Mouse (Mus musculus): ENCODE data around the gene Aip.

The Aip gene

GRCm38 (mm10) chr19:4108535-4108934, 17.1 kb downstream of the Aip start:
- no peak for DNase-seq

- no peak for DNase-seq
Measured at GRCm38 (mm10) chr19:4106654-4107053, 19.0 kb downstream of the Aip start.

- no peak for DNase-seq
Measured at GRCm38 (mm10) chr19:4104675-4105194, 20.9 kb downstream of the Aip start.

GRCm38 (mm10) chr19:4103792-4104191, 21.9 kb downstream of the Aip start:
- no peak for DNase-seq

GRCm38 (mm10) chr19:4103294-4103693, 22.4 kb downstream of the Aip start:
- DNase-seq: no peak

GRCm38 (mm10) chr19:4102626-4103025, 23.0 kb downstream of the Aip start:
- no peak for DNase-seq

- DNase-seq: no peak
Measured at GRCm38 (mm10) chr19:4102049-4102448, 23.6 kb downstream of the Aip start.

GRCm38 (mm10) chr19:4101466-4101865, 24.2 kb downstream of the Aip start:
- DNase-seq: no peak

- DNase-seq: peak; percentile 47
Measured at GRCm38 (mm10) chr19:4100718-4101261, 24.9 kb downstream of the Aip start.

GRCm38 (mm10) chr19:4099837-4100717, 25.6 kb downstream of the Aip start, which contains the start of gene Pitpnm1:
Pitpnm1 (plus strand) TSS chr19:4099998.
- peak; percentile 87 for DNase-seq

- peak; percentile 95 for DNase-seq
Measured at GRCm38 (mm10) chr19:4099056-4099455, 26.6 kb downstream of the Aip start.

GRCm38 (mm10) chr19:4098426-4098825, 27.2 kb downstream of the Aip start:
- no peak for DNase-seq

- peak; percentile 90 for DNase-seq
Measured at GRCm38 (mm10) chr19:4097441-4097825, 28.2 kb downstream of the Aip start.

- DNase-seq: peak; percentile 99
Measured at GRCm38 (mm10) chr19:4096642-4097440, 28.8 kb downstream of the Aip start, which contains the start of gene Cdk2ap2. Cdk2ap2 (plus strand) TSS chr19:4097182.

- DNase-seq: no peak
Measured at GRCm38 (mm10) chr19:4095802-4096201, 29.9 kb downstream of the Aip start.

GRCm38 (mm10) chr19:4094774-4095303, 30.8 kb downstream of the Aip start:
- no peak for DNase-seq

GRCm38 (mm10) chr19:4094348-4094747, 31.3 kb downstream of the Aip start:
- DNase-seq: no peak

GRCm38 (mm10) chr19:4093772-4094171, 31.9 kb downstream of the Aip start:
- no peak for DNase-seq

GRCm38 (mm10) chr19:4092750-4093149, 32.9 kb downstream of the Aip start:
- no peak for DNase-seq

GRCm38 (mm10) chr19:4091383-4091782, 34.3 kb downstream of the Aip start:
- no peak for DNase-seq

GRCm38 (mm10) chr19:4090446-4090845, 35.2 kb downstream of the Aip start:
- no peak for DNase-seq

- no peak for DNase-seq
Measured at GRCm38 (mm10) chr19:4089128-4089527, 36.5 kb downstream of the Aip start.

- DNase-seq: no peak
Measured at GRCm38 (mm10) chr19:4088146-4088545, 37.5 kb downstream of the Aip start.

All from lung, postnatal 10 days (tissue).